28 mouse cellular contexts compared by ENCODE assay signal in genomic region chr10:77298621-77299020, GRCm38 (mm10). TPM values are rescaled to one million over a fixed set of nuclear protein-coding genes. Genes with fewer than 3 reads are reported as not detected.
A peak's percentile ranks its signal among the peaks of the same experiment; 100 is the strongest.
DNase-seq lines count a peak whose midpoint lies in the region; ATAC-seq and TF ChIP-seq lines count a peak whose summit lies in the region.
"Had no signal": no experiment of that assay in that cellular context is flagged by ENCODE, and none has a peak within 500 bp of the region (broad histone marks: within the 10 kb centered on the region; RNA-seq: fewer than 3 reads in every experiment).

No protein-coding gene starts in this region.

- peaks cover 13 to 29% of the 10 kb centered on the region in 2 experiments for H3K4me1 ChIP-seq in MEL (ENCODE audit: control insufficient read depth in 1 of 2, insufficient read depth in 2 of 2, low read length in 2 of 2)
- H3K4me1 ChIP-seq in liver, embryonic 12.5 days = peaks cover 56% of the 10 kb centered on the region
- no peaks in the 10 kb centered on the region for H3K4me1 ChIP-seq in limb, embryonic 10.5 days
- H3K4me1 ChIP-seq: embryonic facial prominence, embryonic 13.5 days; hindbrain, embryonic 13.5 days; limb, embryonic 12.5 days had no signal

- no peak for TF ChIP-seq RAD21 in MEL (IDR thresholded peaks at IDR 0.05; ENCODE audit: low read depth, low read length)

- H3K4me3 ChIP-seq in MEL (ENCODE audit: control insufficient read depth in 1 of 2, insufficient read depth in 1 of 2, low read depth in 2 of 2, low read length in 2 of 2) = no peak overlapping the region
- no peak overlapping the region for H3K4me3 ChIP-seq in liver, embryonic 12.5 days
- H3K4me3 ChIP-seq in limb, embryonic 10.5 days = no peak overlapping the region
- H3K4me3 ChIP-seq: embryonic facial prominence, embryonic 13.5 days; erythroblast, embryonic 14.5 days; gastrocnemius, adult 2 months; heart, adult 2 months; heart, embryonic 12.5 days; hindbrain, embryonic 13.5 days; limb, embryonic 12.5 days had no signal

- peak in 1 of 2 experiments; percentile 69; a peak in 2 of 4 replicates for TF ChIP-seq EP300 in MEL (IDR thresholded peaks at IDR 0.05; ENCODE audit: low read depth in 1 of 2, low read length in 2 of 2)

- peaks cover 0 to 2% of the 10 kb centered on the region in 2 experiments; a peak in 1 of 4 replicates for H3K27me3 ChIP-seq in MEL (ENCODE audit: control insufficient read depth in 1 of 2, insufficient read depth in 2 of 2, low read length in 2 of 2)
- no peaks in the 10 kb centered on the region for H3K27me3 ChIP-seq in liver, embryonic 12.5 days (replicated peaks)
- no peaks in the 10 kb centered on the region for H3K27me3 ChIP-seq in limb, embryonic 10.5 days (ENCODE audit: low read depth, poor library complexity, severe bottlenecking)
- H3K27me3 ChIP-seq: heart, embryonic 12.5 days; hindbrain, embryonic 13.5 days; limb, embryonic 12.5 days had no signal

- no peak for TF ChIP-seq POLR2A in MEL (IDR thresholded peaks at IDR 0.05; ENCODE audit: control insufficient read depth in 1 of 2, insufficient read depth in 1 of 2, low read depth in 1 of 2, low read length in 2 of 2, poor library complexity in 1 of 2)

- peak overlapping the region; percentile 13; the same call in 1 of the 2 replicates for H3K27ac ChIP-seq in MEL (ENCODE audit: control insufficient read depth, low read depth, low read length)
- H3K27ac ChIP-seq in liver, embryonic 12.5 days = peak overlapping the region; percentile 77; the same call in 1 of the 2 replicates
- no peak overlapping the region for H3K27ac ChIP-seq in limb, embryonic 10.5 days
- H3K27ac ChIP-seq: embryonic facial prominence, embryonic 13.5 days; gastrocnemius, adult 2 months; heart, adult 2 months; hindbrain, embryonic 13.5 days; limb, embryonic 12.5 days had no signal

- peaks cover 0 to 21% of the 10 kb centered on the region in 2 experiments; a peak in 2 of 4 replicates for H3K36me3 ChIP-seq in MEL (ENCODE audit: control insufficient read depth in 1 of 2, insufficient read depth in 2 of 2, low read length in 2 of 2)
- no peaks in the 10 kb centered on the region for H3K36me3 ChIP-seq in liver, embryonic 12.5 days
- peaks cover 6% of the 10 kb centered on the region; the same call in 1 of the 2 replicates for H3K36me3 ChIP-seq in limb, embryonic 10.5 days

- peak overlapping the region; percentile 15; the same call in 1 of the 2 replicates for H3K4me2 ChIP-seq in liver, embryonic 12.5 days
- H3K4me2 ChIP-seq: embryonic facial prominence, embryonic 13.5 days; heart, embryonic 12.5 days; hindbrain, embryonic 13.5 days; limb, embryonic 12.5 days had no signal

- H3K79me2 ChIP-seq in MEL (ENCODE audit: control insufficient read depth, insufficient read depth, low read length, poor library complexity) = no peaks in the 10 kb centered on the region

- TF ChIP-seq CTCF in MEL (IDR thresholded peaks at IDR 0.05 in 2 of 3, conservative IDR thresholded peaks at IDR 0.05 in 1 of 3; ENCODE audit: control insufficient read depth in 1 of 3, insufficient read depth in 1 of 3, low read depth in 2 of 3, low read length in 3 of 3, poor library complexity in 1 of 3, severe bottlenecking in 1 of 3) = no peak

- peak overlapping the region; percentile 13; the same call in 1 of the 2 replicates for H3K9ac ChIP-seq in MEL (ENCODE audit: control insufficient read depth, low read depth, low read length, poor library complexity, severe bottlenecking)
- no peak overlapping the region for H3K9ac ChIP-seq in liver, embryonic 12.5 days
- H3K9ac ChIP-seq: embryonic facial prominence, embryonic 13.5 days; heart, embryonic 12.5 days; hindbrain, embryonic 13.5 days; limb, embryonic 12.5 days had no signal

- ATAC-seq in liver, embryonic 12.5 days = peak; percentile 68
- ATAC-seq in megakaryocyte progenitor cell, adult 5-6 weeks (replicated peaks; ENCODE audit: poor library complexity) = peak; percentile 60
- ATAC-seq: CD4-positive, CD25-positive, alpha-beta regulatory T cell, adult 4 months; forebrain, embryonic 14.5 days; intestine, postnatal 0 days; lung, postnatal 0 days had no signal

- 17% methylated on average over 8 of the region's 8 CpGs for WGBS in liver, embryonic 12.5 days (ENCODE audit: insufficient replicate concordance)
- WGBS in limb, embryonic 10.5 days = 88% methylated on average over 8 of the region's 8 CpGs

- H3K9me3 ChIP-seq in MEL (replicated peaks; ENCODE audit: insufficient read depth, low read length) = no peaks in the 10 kb centered on the region
- no peaks in the 10 kb centered on the region for H3K9me3 ChIP-seq in liver, embryonic 12.5 days (replicated peaks)
- H3K9me3 ChIP-seq in limb, embryonic 10.5 days (replicated peaks) = no peaks in the 10 kb centered on the region
- H3K9me3 ChIP-seq: embryonic facial prominence, embryonic 13.5 days; heart, embryonic 12.5 days; hindbrain, embryonic 13.5 days; limb, embryonic 12.5 days had no signal

- DNase-seq in MEL (ENCODE audit: low read depth, low spot score) = peak; percentile 82
- DNase-seq in c-Kit-positive CD71-positive TER-119-positive erythroid progenitor cells, embryonic 14.5 days (ENCODE audit: low spot score) = peak; percentile 42
- no peak for DNase-seq in limb, embryonic 10.5 days (ENCODE audit: low spot score)
- DNase-seq in frontal cortex, postnatal 36 days (ENCODE audit: low spot score in 2 of 2) = no peak
- DNase-seq in urinary bladder, adult 2 months (ENCODE audit: low spot score) = no peak
- DNase-seq: cerebellum, adult 11 months; cerebellum, adult 9-11 months; gastrocnemius, adult 2 months; heart, adult 2 months; heart, postnatal 4 days; kidney, adult 9 months; kidney, postnatal 25 days; lung, adult 18-20 months; lung, postnatal 4 days; midbrain, embryonic 14.5 days; right cerebral cortex, postnatal 14 days; thymus, postnatal 36 days had no signal

TF ChIP-seq in MEL, 35 proteins besides CTCF, POLR2A, EP300 and RAD21 (continues in another document):
- no peak for TF ChIP-seq NRF1 (IDR thresholded peaks at IDR 0.05; ENCODE audit: insufficient read depth, low read depth, low read length, poor library complexity, severe bottlenecking)
- TF ChIP-seq USF1 (IDR thresholded peaks at IDR 0.05; ENCODE audit: low read depth, low read length) = no peak
- peak; percentile 79 for TF ChIP-seq MXI1 (IDR thresholded peaks at IDR 0.05; ENCODE audit: low read depth, low read length)
- no peak for TF ChIP-seq CHD2 (IDR thresholded peaks at IDR 0.05; ENCODE audit: low read length)
- TF ChIP-seq MEF2A (IDR thresholded peaks at IDR 0.05; ENCODE audit: extremely low read depth, insufficient replicate concordance, low read depth, low read length, poor library complexity, severe bottlenecking) = no peak
- TF ChIP-seq BHLHE40 (IDR thresholded peaks at IDR 0.05; ENCODE audit: borderline replicate concordance, low read depth, low read length) = peak; percentile 97
- no peak for TF ChIP-seq ELF1 (IDR thresholded peaks at IDR 0.05; ENCODE audit: low read depth, low read length)
- TF ChIP-seq ZKSCAN1 (IDR thresholded peaks at IDR 0.05; ENCODE audit: low read depth, low read length) = no peak
- no peak for TF ChIP-seq JUND (IDR thresholded peaks at IDR 0.05; ENCODE audit: low read depth, low read length)
- no peak for TF ChIP-seq HCFC1 (IDR thresholded peaks at IDR 0.05; ENCODE audit: low read depth, low read length)
- TF ChIP-seq SMC3 (IDR thresholded peaks at IDR 0.05; ENCODE audit: low read depth, low read length) = no peak
- peak; percentile 64 for TF ChIP-seq ETS1 (IDR thresholded peaks at IDR 0.05; ENCODE audit: low read depth, low read length)
- TF ChIP-seq GABPA (IDR thresholded peaks at IDR 0.05; ENCODE audit: low read depth, low read length) = no peak
- no peak for TF ChIP-seq POLR2AphosphoS2 (IDR thresholded peaks at IDR 0.05; ENCODE audit: low read length)
- peak; percentile 78 for TF ChIP-seq TBP (IDR thresholded peaks at IDR 0.05; ENCODE audit: low read depth, low read length)
- TF ChIP-seq TAL1 (IDR thresholded peaks at IDR 0.05; ENCODE audit: low read length) = no peak
- TF ChIP-seq TCF12 (IDR thresholded peaks at IDR 0.05; ENCODE audit: low read depth, low read length) = no peak
- TF ChIP-seq MAX (IDR thresholded peaks at IDR 0.05; ENCODE audit: low read length) = no peak; the same call in 1 of the 2 replicates
- TF ChIP-seq RCOR1 (IDR thresholded peaks at IDR 0.05; ENCODE audit: low read depth, low read length) = no peak
- TF ChIP-seq MAZ (IDR thresholded peaks at IDR 0.05; ENCODE audit: low read depth, low read length) = no peak
- peak; percentile 58 for TF ChIP-seq GATA1 (IDR thresholded peaks at IDR 0.05; ENCODE audit: low read depth, low read length)
- TF ChIP-seq USF2 (IDR thresholded peaks at IDR 0.05; ENCODE audit: borderline replicate concordance in 1 of 2, insufficient read depth in 1 of 2, low read depth in 1 of 2, low read length in 2 of 2) = no peak
- peak; percentile 61 for TF ChIP-seq SIN3A (IDR thresholded peaks at IDR 0.05; ENCODE audit: low read length)
- no peak for TF ChIP-seq E2F4 (IDR thresholded peaks at IDR 0.05; ENCODE audit: borderline replicate concordance, low read depth, low read length)
- no peak for TF ChIP-seq UBTF (IDR thresholded peaks at IDR 0.05; ENCODE audit: borderline replicate concordance, insufficient read depth, low read depth, low read length)
- TF ChIP-seq NELFE (IDR thresholded peaks at IDR 0.05; ENCODE audit: low read depth, low read length) = no peak
- TF ChIP-seq ZNF384 (IDR thresholded peaks at IDR 0.05; ENCODE audit: low read depth, low read length) = no peak
- TF ChIP-seq KAT2A (conservative IDR thresholded peaks at IDR 0.05; ENCODE audit: low read depth, low read length) = no peak
- no peak for TF ChIP-seq MYB (IDR thresholded peaks at IDR 0.05; ENCODE audit: low read depth, low read length)
- TF ChIP-seq ZMIZ1 (IDR thresholded peaks at IDR 0.05; ENCODE audit: low read depth, low read length) = no peak
- TF ChIP-seq MYC (IDR thresholded peaks at IDR 0.05; ENCODE audit: low read depth, low read length) = no peak
- no peak for TF ChIP-seq POLR2AphosphoS5 (IDR thresholded peaks at IDR 0.05; ENCODE audit: borderline replicate concordance, low read depth, low read length)
- no peak for TF ChIP-seq ZC3H11A (IDR thresholded peaks at IDR 0.05; ENCODE audit: low read depth, low read length)

RNA-seq across cellular contexts. Expression of gene Pofut2, which starts 39.6 kb away (rescaled TPM):
- 13.5 and 20.3 TPM in 2 replicates for total RNA-seq in MEL (2012; rRNA removed)
- polyA plus RNA-seq in MEL (2012; ENCODE audit: insufficient read depth in 1 of 2, insufficient read length in 2 of 2, low read depth in 1 of 2, low replicate concordance in 2 of 2, missing spikeins in 1 of 2) = 10 to 100 TPM in 1 of 2 experiments, not detected in 1; 24.5 TPM
- polyA plus RNA-seq in liver, embryonic 12.5 days (2016; fragmentation: Nextera tagmentation; extraction: Ambion mirVana) = 40.7 and 43.2 TPM in 2 replicates
- total RNA-seq in megakaryocyte progenitor cell, adult 5-6 weeks (2015) = 11.5 and 12.0 TPM in 2 replicates
- 15.0 and 15.8 TPM in 2 replicates for total RNA-seq in megakaryocyte progenitor cell, adult 5-6 weeks (2017)
- 72.9 and 83.3 TPM in 2 replicates for polyA plus RNA-seq in limb, embryonic 10.5 days (2016; fragmentation: Nextera tagmentation; extraction: Ambion mirVana)
- polyA plus RNA-seq in urinary bladder, adult 2 months (2012; rRNA removed) = 70.0 and 73.7 TPM in 2 replicates

Comparison
In these comparisons a context has a peak if more than half of its experiments do, and no peak if none do; other contexts are left out.
1. DNase-seq: peak in MEL (single experiment) and c-Kit-positive CD71-positive TER-119-positive erythroid progenitor cells, embryonic 14.5 days (single experiment); none in limb, embryonic 10.5 days (single experiment), frontal cortex, postnatal 36 days (0 of 2) and urinary bladder, adult 2 months (single experiment).